Mouse (Mus musculus): Measurements from ENCODE around the gene Olfr1394. TPM values are rescaled to one million over a fixed set of nuclear protein-coding genes. Genes with fewer than 3 reads are reported as not detected.
"Not testable (repeated sequence)": the region's sequence is repeated elsewhere in the genome, so short reads cannot be mapped to it uniquely, and the experiment has no call there.

Olfr1394 gene
- polyA plus RNA-seq, 1 experiment from 2014 or later: not detected

GRCm38 (mm10) chr11:49156821-49157814, 2.9 kb downstream of the Olfr1394 start:
- 81% methylated on average over 2 of the region's 2 CpGs for WGBS
- H3K9ac ChIP-seq: no peak overlapping the region
- H3K4me1 ChIP-seq: no peaks in the 10 kb centered on the region
- H3K9me3 ChIP-seq: no peaks in the 10 kb centered on the region
- H3K36me3 ChIP-seq: no peaks in the 10 kb centered on the region
- H3K4me2 ChIP-seq: no peak overlapping the region
- H3K27ac ChIP-seq (replicated peaks): no peak overlapping the region
- ATAC-seq (ENCODE audit: extremely low read depth, insufficient number of reproducible peaks, low FRiP score, low TSS enrichment): no peak
- no peak overlapping the region for H3K4me3 ChIP-seq
- no peaks in the 10 kb centered on the region for H3K27me3 ChIP-seq (replicated peaks)

GRCm38 (mm10) chr11:49168839-49169611, 14.8 kb downstream of the Olfr1394 start:
- Histone ChIP-seq H3K4me1 (peaks cover 7% of the 10 kb centered on the region; the same call in 1 of the 2 replicates), H3K27ac (replicated peaks) (no peak overlapping the region), H3K27me3 (replicated peaks) (peaks cover 31% of the 10 kb centered on the region), H3K4me2 (peak overlapping the region; percentile 68), H3K36me3 (no peaks in the 10 kb centered on the region), H3K4me3 (peak overlapping the region; percentile 42), H3K9ac (no peak overlapping the region), H3K9me3 (peaks cover 13% of the 10 kb centered on the region)
- WGBS: 5% methylated on average over 50 of the region's 50 CpGs
- ATAC-seq (ENCODE audit: extremely low read depth, insufficient number of reproducible peaks, low FRiP score, low TSS enrichment): no peak

- H3K4me3 ChIP-seq: no peak overlapping the region
- WGBS: 85% methylated on average over 4 of the region's 4 CpGs
- H3K9ac ChIP-seq: no peak overlapping the region
- peaks cover 13% of the 10 kb centered on the region for H3K9me3 ChIP-seq
- H3K4me2 ChIP-seq: no peak overlapping the region
- ATAC-seq (ENCODE audit: extremely low read depth, insufficient number of reproducible peaks, low FRiP score, low TSS enrichment): no peak
- H3K27ac ChIP-seq (replicated peaks): no peak overlapping the region
- peaks cover 7% of the 10 kb centered on the region; the same call in 1 of the 2 replicates for H3K4me1 ChIP-seq
- no peaks in the 10 kb centered on the region for H3K36me3 ChIP-seq
- H3K27me3 ChIP-seq (replicated peaks): peaks cover 31% of the 10 kb centered on the region
Measured at GRCm38 (mm10) chr11:49170576-49170975, 16.4 kb downstream of the Olfr1394 start.

- no peaks in the 10 kb centered on the region for H3K36me3 ChIP-seq
- no peak overlapping the region for H3K9ac ChIP-seq
- H3K27me3 ChIP-seq (replicated peaks): peaks cover 4% of the 10 kb centered on the region
- no peak overlapping the region for H3K4me2 ChIP-seq
- no peak overlapping the region for H3K4me3 ChIP-seq
- H3K27ac ChIP-seq (replicated peaks): no peak overlapping the region
- H3K9me3 ChIP-seq: no peaks in the 10 kb centered on the region
- ATAC-seq (ENCODE audit: extremely low read depth, insufficient number of reproducible peaks, low FRiP score, low TSS enrichment): no peak
- no peaks in the 10 kb centered on the region for H3K4me1 ChIP-seq
- 81% methylated on average over 8 of the region's 8 CpGs for WGBS
Measured at GRCm38 (mm10) chr11:49175345-49175744, 21.2 kb downstream of the Olfr1394 start.

- H3K27me3 ChIP-seq (replicated peaks); H3K4me1 ChIP-seq; H3K36me3 ChIP-seq; H3K4me3 ChIP-seq; H3K4me2 ChIP-seq; H3K9me3 ChIP-seq; ATAC-seq (ENCODE audit: extremely low read depth, insufficient number of reproducible peaks, low FRiP score, low TSS enrichment); H3K27ac ChIP-seq (replicated peaks); H3K9ac ChIP-seq: not testable (repeated sequence)
- WGBS: 67% methylated on average over 4 of the region's 4 CpGs
Measured at GRCm38 (mm10) chr11:49176047-49176779, 22.0 kb downstream of the Olfr1394 start.

GRCm38 (mm10) chr11:49183172-49183571, 29.0 kb downstream of the Olfr1394 start:
- Histone ChIP-seq H3K9ac (no peak overlapping the region), H3K9me3 (no peaks in the 10 kb centered on the region), H3K4me2 (no peak overlapping the region), H3K27ac (replicated peaks) (no peak overlapping the region), H3K27me3 (replicated peaks) (0 out of 2 replicates have a peak, but pooled peaks cover 8% of the 10 kb centered on the region), H3K4me1 (no peaks in the 10 kb centered on the region), H3K36me3 (no peaks in the 10 kb centered on the region), H3K4me3 (no peak overlapping the region)
- WGBS: 32% methylated on average over 1 of the region's 1 CpGs
- no peak for ATAC-seq (ENCODE audit: extremely low read depth, insufficient number of reproducible peaks, low FRiP score, low TSS enrichment)

GRCm38 (mm10) chr11:49186452-49186851, 32.3 kb downstream of the Olfr1394 start:
- Histone ChIP-seq H3K4me1 (no peaks in the 10 kb centered on the region), H3K9me3 (no peaks in the 10 kb centered on the region), H3K4me3 (no peak overlapping the region), H3K4me2 (no peak overlapping the region), H3K9ac (no peak overlapping the region), H3K27me3 (replicated peaks) (0 out of 2 replicates have a peak, but pooled peaks cover 9% of the 10 kb centered on the region), H3K27ac (replicated peaks) (no peak overlapping the region), H3K36me3 (no peaks in the 10 kb centered on the region)
- ATAC-seq (ENCODE audit: extremely low read depth, insufficient number of reproducible peaks, low FRiP score, low TSS enrichment): no peak
- 73% methylated on average over 6 of the region's 6 CpGs for WGBS

- Histone ChIP-seq H3K27me3 (replicated peaks) (0 out of 2 replicates have a peak, but pooled peaks cover 9% of the 10 kb centered on the region), H3K36me3 (no peaks in the 10 kb centered on the region), H3K27ac (replicated peaks) (0 out of 2 replicates have a peak within 1 kb of the TSS, but pooled peaks have one; percentile 32), H3K9ac (no peak within 1 kb of the TSS), H3K4me1 (no peaks in the 10 kb centered on the region), H3K4me3 (no peak within 1 kb of the TSS), H3K4me2 (no peak within 1 kb of the TSS), H3K9me3 (no peaks in the 10 kb centered on the region)
- 65% methylated on average over 8 of the region's 8 CpGs for WGBS
- no peak for ATAC-seq (ENCODE audit: extremely low read depth, insufficient number of reproducible peaks, low FRiP score, low TSS enrichment)
Measured at GRCm38 (mm10) chr11:49186955-49187488, 32.8 kb downstream of the Olfr1394 start, which contains the start of gene Btnl9. Btnl9 (minus strand) TSS chr11:49187159.

- ATAC-seq (ENCODE audit: extremely low read depth, insufficient number of reproducible peaks, low FRiP score, low TSS enrichment): no peak
- no peak overlapping the region for H3K9ac ChIP-seq
- H3K27ac ChIP-seq (replicated peaks): 0 out of 2 replicates have a peak overlapping the region, but pooled peaks have one; percentile 32
- H3K4me1 ChIP-seq: no peaks in the 10 kb centered on the region
- H3K4me2 ChIP-seq: no peak overlapping the region
- H3K27me3 ChIP-seq (replicated peaks): 0 out of 2 replicates have a peak, but pooled peaks cover 9% of the 10 kb centered on the region
- H3K9me3 ChIP-seq: no peaks in the 10 kb centered on the region
- no peak overlapping the region for H3K4me3 ChIP-seq
- no peaks in the 10 kb centered on the region for H3K36me3 ChIP-seq
- 62% methylated on average over 10 of the region's 10 CpGs for WGBS
Measured at GRCm38 (mm10) chr11:49187701-49188100, 33.5 kb downstream of the Olfr1394 start.

- no peaks in the 10 kb centered on the region for H3K4me1 ChIP-seq
- no peaks in the 10 kb centered on the region for H3K36me3 ChIP-seq
- 5% methylated on average over 7 of the region's 7 CpGs for WGBS
- 0 out of 2 replicates have a peak, but pooled peaks cover 9% of the 10 kb centered on the region for H3K27me3 ChIP-seq (replicated peaks)
- no peak overlapping the region for H3K4me2 ChIP-seq
- no peak for ATAC-seq (ENCODE audit: extremely low read depth, insufficient number of reproducible peaks, low FRiP score, low TSS enrichment)
- no peak overlapping the region for H3K9ac ChIP-seq
- H3K4me3 ChIP-seq: no peak overlapping the region
- H3K27ac ChIP-seq (replicated peaks): no peak overlapping the region
- no peaks in the 10 kb centered on the region for H3K9me3 ChIP-seq
Measured at GRCm38 (mm10) chr11:49189737-49190136, 35.6 kb downstream of the Olfr1394 start.

Measured in heart, embryonic 13.5 days (tissue).